Mouse (Mus musculus) embryonic facial prominence, embryonic 14.5 days (tissue): ENCODE results near the gene Axin2. TPM values are rescaled to one million over a fixed set of nuclear protein-coding genes. Genes with fewer than 3 reads are reported as not detected.
A peak's percentile ranks its signal among the peaks of the same experiment; 100 is the strongest.

Source experiments
- ATAC-seq: fragments of 200-750 bp; cut with Nextera tagmentation; 2 replicates; pipeline ENCODE4 v1.8.0; 2017; ENCODE audit warnings: low read depth, moderate number of reproducible peaks, moderate TSS enrichment
- DNase-seq: peaks from one replicate; pipeline ENCODE4 v3.0.0-alpha.2; 2015; ENCODE audit warnings: low spot score
- H3K27ac ChIP-seq: fragments of 300-500 bp; sonication (generic); replicated peaks from 2 replicates; pipeline ENCODE4 v1.5.1; 2014; ENCODE audit warnings: low read depth, mild to moderate bottlenecking, low read length, moderate library complexity
- H3K27me3 ChIP-seq: fragments of 300-500 bp; sonication (generic); replicated peaks from 2 replicates; pipeline ENCODE4 v1.6.1; 2014; ENCODE audit warnings: low read length; ENCODE audit not compliant: control insufficient read depth, insufficient read depth
- H3K36me3 ChIP-seq: fragments of 300-500 bp; sonication (generic); 2 replicates; pipeline ENCODE4 v1.6.1; 2014; ENCODE audit warnings: low read length, mixed read lengths; ENCODE audit not compliant: control insufficient read depth, insufficient read depth
- H3K4me1 ChIP-seq: fragments of 300-500 bp; sonication (generic); 2 replicates; pipeline ENCODE4 v1.6.1; 2014; ENCODE audit warnings: antibody characterized with exemption, low read length; ENCODE audit not compliant: control insufficient read depth, insufficient read depth
- H3K4me2 ChIP-seq: fragments of 300-500 bp; sonication (generic); 2 replicates; pipeline ENCODE4 v1.6.1; 2014; ENCODE audit warnings: low read depth, mild to moderate bottlenecking, low read length, moderate library complexity, mixed read lengths
- H3K4me3 ChIP-seq: fragments of 300-500 bp; sonication (generic); 2 replicates; pipeline ENCODE4 v1.5.1; 2014; ENCODE audit warnings: low read depth, mild to moderate bottlenecking, low read length
- H3K9ac ChIP-seq: fragments of 300-500 bp; sonication (generic); 2 replicates; pipeline ENCODE4 v1.6.1; 2014; ENCODE audit warnings: low read depth, mild to moderate bottlenecking, low read length, moderate library complexity, mixed read lengths
- H3K9me3 ChIP-seq: fragments of 300-500 bp; sonication (generic); 2 replicates; pipeline ENCODE4 v1.6.1; 2016; ENCODE audit warnings: low read length; ENCODE audit not compliant: control insufficient read depth
- WGBS: fragments of 180-500 bp; shearing (Covaris S2); extraction: QIAGEN DNeasy Blood & Tissue Kit; methylation state at CpG from one replicate; pipeline ENCODE4 v1.1.7; 2014; 5-methylcytosine and 5-hydroxymethylcytosine counted together
- polyA plus RNA-seq: library from polyadenylated mRNA; unstranded; fragments of >200 nt; fragmentation: Nextera tagmentation; extraction: Ambion mirVana; gene quantifications from 2 replicates; pipeline ENCODE4 v1.2.1, GENCODE M21; 2014

The Axin2 gene
- polyA plus RNA-seq, 1 experiment from 2014 or later: 11.4 TPM

DNA sequence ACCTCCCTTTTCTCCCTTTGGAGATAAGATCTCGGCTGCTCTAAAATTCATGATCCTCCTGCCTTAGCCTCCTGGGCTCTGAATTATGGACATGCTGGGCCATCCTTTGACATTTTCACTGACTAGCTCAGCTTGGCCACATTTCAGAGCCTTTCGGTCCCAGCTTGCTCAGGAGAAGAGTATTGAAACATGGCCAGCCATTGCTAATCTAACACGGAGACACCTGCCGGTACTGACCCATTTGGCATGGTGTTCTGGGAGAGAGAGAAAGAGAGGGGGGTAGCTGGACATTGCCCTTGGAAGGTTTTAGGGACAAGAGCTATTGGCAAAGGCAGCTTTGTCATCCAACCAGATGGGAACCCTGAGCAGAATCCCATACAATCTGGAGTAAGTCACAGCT, 23.1 kb upstream of the Axin2 start:
- DNase-seq (no peak), ATAC-seq (no peak)
- no peaks in the 10 kb centered on the region for H3K27me3 ChIP-seq
- H3K4me2 ChIP-seq: no peak overlapping the region
- no peak overlapping the region for H3K4me3 ChIP-seq
- no peaks in the 10 kb centered on the region for H3K36me3 ChIP-seq
- H3K4me1 ChIP-seq: peaks cover 20% of the 10 kb centered on the region
- H3K27ac ChIP-seq: no peak overlapping the region
- 93% methylated on average over 4 of the region's 4 CpGs for WGBS
- H3K9me3 ChIP-seq: no peaks in the 10 kb centered on the region
- no peak overlapping the region for H3K9ac ChIP-seq

- 75% methylated on average over 8 of the region's 9 CpGs for WGBS
- no peak overlapping the region for H3K4me2 ChIP-seq
- peaks cover 18% of the 10 kb centered on the region; the same call in 1 of the 2 replicates for H3K4me1 ChIP-seq
- no peak overlapping the region for H3K4me3 ChIP-seq
- ATAC-seq (no peak), DNase-seq (no peak)
- H3K27me3 ChIP-seq: no peaks in the 10 kb centered on the region
- no peak overlapping the region for H3K27ac ChIP-seq
- no peaks in the 10 kb centered on the region for H3K36me3 ChIP-seq
- no peak overlapping the region for H3K9ac ChIP-seq
- H3K9me3 ChIP-seq: no peaks in the 10 kb centered on the region
Measured at GRCm38 (mm10) chr11:108898063-108898462, 22.1 kb upstream of the Axin2 start.

DNA sequence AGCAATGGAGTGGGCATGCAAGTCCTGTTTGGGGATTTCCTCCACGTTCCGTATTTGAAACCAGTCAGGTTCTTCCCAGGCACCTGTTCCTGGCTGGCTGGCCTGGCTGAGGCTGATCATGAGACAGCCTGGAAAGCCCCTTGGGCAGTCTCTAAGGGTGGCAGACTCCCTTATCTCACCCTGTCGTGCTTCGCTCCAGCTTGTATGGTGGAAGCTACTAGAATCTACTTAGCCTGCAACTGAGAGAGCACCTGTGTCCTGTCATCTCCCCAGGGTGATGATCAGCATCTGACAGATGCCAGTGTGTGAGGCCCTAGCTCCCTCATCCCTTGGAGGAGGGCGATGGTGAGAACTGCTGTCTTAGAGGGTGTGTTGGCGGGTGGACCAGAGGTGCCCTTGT, 21.7 kb upstream of the Axin2 start:
- 77% methylated on average over 5 of the region's 6 CpGs for WGBS
- Histone ChIP-seq H3K4me2 (no peak overlapping the region), H3K4me1 (peaks cover 18% of the 10 kb centered on the region; the same call in 1 of the 2 replicates), H3K27ac (no peak overlapping the region), H3K36me3 (no peaks in the 10 kb centered on the region), H3K27me3 (no peaks in the 10 kb centered on the region), H3K9ac (no peak overlapping the region), H3K4me3 (no peak overlapping the region), H3K9me3 (no peaks in the 10 kb centered on the region)
- DNase-seq (no peak), ATAC-seq (no peak)

DNA sequence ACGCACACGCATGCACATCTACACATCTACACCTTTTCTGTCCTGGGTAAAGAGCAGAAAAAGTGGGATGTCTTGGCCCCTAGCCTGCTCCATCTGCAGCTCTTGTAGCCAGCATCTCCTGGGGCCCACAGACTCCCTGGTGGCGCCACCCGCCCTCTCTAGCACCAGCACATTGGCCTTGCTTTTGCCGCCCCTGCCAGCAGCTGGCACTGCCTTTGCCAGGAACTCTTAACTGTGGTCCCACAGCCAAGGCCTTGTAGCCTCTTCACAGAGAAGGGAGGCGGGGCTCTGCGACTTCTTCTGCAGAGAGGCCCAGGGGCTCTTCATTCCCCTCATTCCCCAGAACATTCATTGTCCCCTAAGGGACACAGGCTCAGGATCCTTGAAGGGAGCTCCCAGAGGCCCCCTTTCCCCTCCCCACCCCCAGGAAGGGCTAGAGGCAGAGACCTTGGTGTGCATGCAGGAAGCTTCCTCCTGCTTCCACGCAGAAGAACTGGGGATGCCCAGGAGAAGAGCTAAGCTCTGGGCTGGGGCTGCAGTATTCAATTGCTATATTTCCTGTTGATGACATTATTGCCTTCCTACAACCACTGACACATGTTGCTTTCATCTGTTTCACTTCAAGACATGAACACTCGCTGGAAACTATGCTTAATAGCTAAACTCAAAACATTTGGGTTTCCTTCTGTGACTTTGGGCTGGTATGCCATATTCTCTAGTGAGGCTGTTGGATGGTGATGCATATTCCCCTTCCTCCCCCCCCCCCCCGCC, 19.2 kb upstream of the Axin2 start:
- no peaks in the 10 kb centered on the region for H3K9me3 ChIP-seq
- no peak overlapping the region for H3K4me2 ChIP-seq
- peaks cover 18% of the 10 kb centered on the region; the same call in 1 of the 2 replicates for H3K4me1 ChIP-seq
- ATAC-seq: peak; percentile 20; the same call in 1 of the 2 replicates
- WGBS: 57% methylated on average over 9 of the region's 10 CpGs
- H3K9ac ChIP-seq: no peak overlapping the region
- H3K27ac ChIP-seq: peak overlapping the region; percentile 66
- H3K27me3 ChIP-seq: no peaks in the 10 kb centered on the region
- H3K36me3 ChIP-seq: no peaks in the 10 kb centered on the region
- H3K4me3 ChIP-seq: no peak overlapping the region
- DNase-seq: no peak

- no peaks in the 10 kb centered on the region for H3K27me3 ChIP-seq
- H3K9ac ChIP-seq: no peak overlapping the region
- H3K27ac ChIP-seq: peak overlapping the region; percentile 4
- no peaks in the 10 kb centered on the region for H3K9me3 ChIP-seq
- DNase-seq (no peak), ATAC-seq (no peak)
- peaks cover 18% of the 10 kb centered on the region; the same call in 1 of the 2 replicates for H3K4me1 ChIP-seq
- H3K4me3 ChIP-seq: no peak overlapping the region
- H3K4me2 ChIP-seq: no peak overlapping the region
- 73% methylated on average over 7 of the region's 7 CpGs for WGBS
- H3K36me3 ChIP-seq: no peaks in the 10 kb centered on the region
Measured at GRCm38 (mm10) chr11:108901670-108902069, 18.5 kb upstream of the Axin2 start.

GRCm38 (mm10) chr11:108902303-108902702, 17.8 kb upstream of the Axin2 start:
- no peak overlapping the region for H3K27ac ChIP-seq
- DNase-seq: no peak
- peaks cover 18% of the 10 kb centered on the region; the same call in 1 of the 2 replicates for H3K4me1 ChIP-seq
- no peak overlapping the region for H3K4me3 ChIP-seq
- no peak overlapping the region for H3K9ac ChIP-seq
- no peak overlapping the region for H3K4me2 ChIP-seq
- 72% methylated on average over 4 of the region's 4 CpGs for WGBS
- no peak for ATAC-seq
- H3K36me3 ChIP-seq: no peaks in the 10 kb centered on the region
- H3K9me3 ChIP-seq: no peaks in the 10 kb centered on the region
- no peaks in the 10 kb centered on the region for H3K27me3 ChIP-seq

DNA sequence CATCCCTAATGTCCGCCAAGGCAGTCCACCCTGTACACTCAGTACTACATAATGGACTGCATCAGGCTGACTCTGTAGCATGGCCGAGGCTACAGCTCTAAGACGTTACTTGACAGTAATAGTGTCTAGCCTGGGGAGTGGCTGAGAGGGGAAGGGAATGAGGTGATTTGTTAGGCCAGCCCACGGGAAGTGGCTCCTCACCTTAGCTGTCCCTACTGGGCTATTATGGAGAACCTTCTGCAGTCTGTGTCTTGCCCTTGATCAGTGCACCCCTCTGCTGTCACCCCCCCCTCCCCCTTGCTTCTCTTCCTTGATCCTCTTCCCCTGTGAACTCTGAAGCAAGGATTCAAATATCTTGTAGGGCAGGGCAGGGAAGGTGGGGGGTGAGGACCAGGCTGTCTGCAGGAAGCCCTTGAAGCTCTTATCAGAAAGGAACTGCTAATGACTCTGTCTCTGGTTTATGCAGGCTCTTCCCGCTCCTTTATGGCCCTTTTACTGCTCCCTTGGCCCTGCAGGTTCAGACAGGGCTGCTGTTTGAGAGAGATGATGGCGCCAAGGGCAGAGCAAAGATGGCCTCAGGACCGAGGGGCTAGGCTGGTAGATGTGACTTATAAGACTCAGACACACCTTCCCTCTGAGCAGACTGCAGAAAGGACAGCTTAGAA, 13.4 kb upstream of the Axin2 start:
- Histone ChIP-seq H3K4me3 (no peak overlapping the region), H3K9ac (no peak overlapping the region), H3K36me3 (no peaks in the 10 kb centered on the region), H3K9me3 (no peaks in the 10 kb centered on the region), H3K27me3 (no peaks in the 10 kb centered on the region), H3K4me1 (peaks cover 18% of the 10 kb centered on the region), H3K27ac (no peak overlapping the region), H3K4me2 (no peak overlapping the region)
- no peak for ATAC-seq
- DNase-seq: no peak
- 71% methylated on average over 7 of the region's 7 CpGs for WGBS

DNA sequence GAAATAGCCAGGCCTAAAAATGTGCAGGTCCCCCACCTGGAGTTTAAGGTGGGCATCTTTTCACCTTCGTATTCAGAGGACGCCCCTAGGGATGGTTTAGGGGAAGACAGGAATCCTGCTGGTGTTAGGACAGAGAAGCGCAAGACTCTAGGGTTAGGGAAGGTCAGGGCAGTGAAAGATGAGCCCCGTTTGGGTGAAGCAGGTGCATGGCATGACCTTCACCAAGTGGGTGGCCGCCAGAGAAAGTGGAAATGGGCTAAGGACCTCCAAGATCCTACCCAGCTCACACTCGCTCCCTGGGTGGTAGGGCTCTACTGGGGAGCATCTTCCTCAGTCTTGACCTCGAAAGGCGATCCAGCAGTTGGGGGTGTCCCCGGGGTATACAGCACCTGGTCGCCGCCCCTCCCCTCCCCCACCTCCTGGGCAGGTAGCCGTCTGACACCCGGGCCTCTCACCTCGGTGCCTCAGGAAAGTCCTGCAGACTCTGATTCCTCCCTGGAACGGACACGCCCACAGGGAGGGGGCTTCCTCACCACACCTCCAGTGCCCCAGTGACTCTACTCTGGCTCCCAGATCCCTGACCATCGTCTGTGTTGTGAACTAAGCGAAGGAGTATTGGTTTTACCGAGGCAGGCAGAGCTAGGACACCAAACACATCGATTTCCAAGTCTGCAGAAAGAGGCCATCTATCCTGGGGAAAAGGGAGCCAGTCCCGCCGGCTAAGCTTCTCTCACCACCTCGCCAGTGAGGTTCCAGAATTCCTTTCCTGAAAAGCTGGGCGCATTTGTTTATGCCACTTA, 10.6 kb upstream of the Axin2 start:
- Histone ChIP-seq H3K9me3 (no peaks in the 10 kb centered on the region), H3K27ac (no peak overlapping the region), H3K36me3 (no peaks in the 10 kb centered on the region), H3K9ac (peak overlapping the region; percentile 49), H3K4me3 (peak overlapping the region; percentile 21), H3K27me3 (no peaks in the 10 kb centered on the region), H3K4me2 (peak overlapping the region; percentile 49), H3K4me1 (peaks cover 14% of the 10 kb centered on the region; the same call in 1 of the 2 replicates)
- ATAC-seq: no peak
- 7% methylated on average over 22 of the region's 24 CpGs for WGBS
- DNase-seq: no peak
